Comparison of ENCODE assay signal across 8 mouse cellular contexts in the genomic region with DNA sequence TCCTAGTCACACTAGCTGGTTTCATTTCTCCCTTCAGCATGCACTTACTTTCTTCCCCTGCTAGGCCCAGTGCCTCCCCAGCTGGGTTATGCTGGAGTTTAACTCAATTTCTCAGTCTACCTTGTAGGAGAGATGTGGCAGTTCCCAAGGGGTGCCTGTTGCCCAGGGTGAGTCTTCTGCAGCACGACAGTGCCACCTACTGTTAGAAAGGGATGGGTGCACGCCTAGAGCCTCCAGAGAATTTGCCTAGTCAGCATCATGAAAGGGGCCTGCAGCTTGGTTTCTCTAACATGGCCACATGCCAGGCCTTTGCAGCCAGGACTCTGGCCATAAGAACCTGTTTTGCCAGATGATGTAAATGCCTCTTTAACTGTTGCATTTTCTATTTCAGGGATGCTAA. TPM values are rescaled to one million over a fixed set of nuclear protein-coding genes. Genes with fewer than 3 reads are reported as not detected.
DNase-seq lines count a peak whose midpoint lies in the region; ATAC-seq lines count a peak whose summit lies in the region.

No protein-coding gene starts in this region.

- H3K27ac ChIP-seq in hindbrain, embryonic 11.5 days (ENCODE audit: low read depth, low read length): no peak overlapping the region
- H3K27ac ChIP-seq in lung, embryonic 16.5 days (ENCODE audit: low read length): no peak overlapping the region

- no peak overlapping the region for H3K9ac ChIP-seq in hindbrain, embryonic 11.5 days (ENCODE audit: low read depth, low read length)
- no peak overlapping the region for H3K9ac ChIP-seq in lung, embryonic 16.5 days (ENCODE audit: low read length)

- H3K36me3 ChIP-seq in hindbrain, embryonic 11.5 days (ENCODE audit: control insufficient read depth, insufficient read depth, low read length): no peaks in the 10 kb centered on the region
- H3K36me3 ChIP-seq in lung, embryonic 16.5 days (ENCODE audit: control insufficient read depth, insufficient read depth, low read length): no peaks in the 10 kb centered on the region

- H3K9me3 ChIP-seq in hindbrain, embryonic 11.5 days (ENCODE audit: control insufficient read depth, low read length): no peaks in the 10 kb centered on the region
- no peaks in the 10 kb centered on the region for H3K9me3 ChIP-seq in lung, embryonic 16.5 days (ENCODE audit: control insufficient read depth, low read length)

- DNase-seq in Muller cell, postnatal 12 days (ENCODE audit: inconsistent ontology term): peak; percentile 70
- peak; percentile 89 for DNase-seq in cerebellum, adult 9-11 months
- peak; percentile 72 to 93 for DNase-seq in frontal cortex, adult 2 months (ENCODE audit: extremely low spot score in 1 of 2, low spot score in 1 of 2)
- peak; percentile 87 for DNase-seq in hindbrain, embryonic 11.5 days (ENCODE audit: low spot score)
- peak; percentile 79 for DNase-seq in layer of hippocampus, adult 9-11 months
- DNase-seq in ovary, postnatal 36 days (ENCODE audit: low spot score): peak; percentile 75
- DNase-seq in thymus, postnatal 25 days: peak; percentile 84

- peak; percentile 84 for ATAC-seq in hindbrain, embryonic 11.5 days (ENCODE audit: low FRiP score)
- ATAC-seq in lung, embryonic 16.5 days (ENCODE audit: low read depth): peak; percentile 95

- WGBS in hindbrain, embryonic 11.5 days: 0% methylated on average over 2 of the region's 2 CpGs
- 0% methylated on average over 2 of the region's 2 CpGs for WGBS in lung, embryonic 16.5 days

- no peaks in the 10 kb centered on the region for H3K4me1 ChIP-seq in hindbrain, embryonic 11.5 days (replicated peaks; ENCODE audit: control insufficient read depth, insufficient read depth, low read length)
- H3K4me1 ChIP-seq in lung, embryonic 16.5 days (replicated peaks; ENCODE audit: control insufficient read depth, insufficient read depth, low read length): 0 out of 2 replicates have a peak, but pooled peaks cover 2% of the 10 kb centered on the region

- no peak overlapping the region for H3K4me3 ChIP-seq in hindbrain, embryonic 11.5 days (ENCODE audit: low read depth, low read length)
- no peak overlapping the region for H3K4me3 ChIP-seq in lung, embryonic 16.5 days (ENCODE audit: low read length)

- no peak overlapping the region for H3K4me2 ChIP-seq in hindbrain, embryonic 11.5 days (replicated peaks; ENCODE audit: low read depth, low read length)
- H3K4me2 ChIP-seq in lung, embryonic 16.5 days (ENCODE audit: low read depth, low read length): no peak overlapping the region

- H3K27me3 ChIP-seq in hindbrain, embryonic 11.5 days (ENCODE audit: control insufficient read depth, insufficient read depth, low read length): no peaks in the 10 kb centered on the region
- no peaks in the 10 kb centered on the region for H3K27me3 ChIP-seq in lung, embryonic 16.5 days (ENCODE audit: control insufficient read depth, insufficient read depth, low read depth, low read length)

RNA-seq across cellular contexts. Expression of gene Efcab2, which starts 57.8 kb away (rescaled TPM):
- polyA plus RNA-seq in frontal cortex, adult 2 months (2012; rRNA removed): 8.0 and 9.0 TPM in 2 replicates
- 8.3 and 8.7 TPM in 2 replicates for polyA plus RNA-seq in hindbrain, embryonic 11.5 days (2014; fragmentation: Nextera tagmentation; extraction: Ambion mirVana)
- polyA plus RNA-seq in lung, embryonic 16.5 days (2015; fragmentation: Nextera tagmentation; extraction: Ambion mirVana): 6.0 and 6.5 TPM in 2 replicates
